Mouse (Mus musculus) embryonic facial prominence, embryonic 11.5 days (tissue): ENCODE data around the gene Cd302. TPM values are rescaled to one million over a fixed set of nuclear protein-coding genes. Genes with fewer than 3 reads are reported as not detected.

ENCODE experiments used
- ATAC-seq: fragments of 200-750 bp; cut with Nextera tagmentation; replicated peaks from 2 replicates; pipeline ENCODE4 v1.8.0; 2017; ENCODE audit warnings: low read depth; ENCODE audit not compliant: insufficient number of reproducible peaks, low FRiP score, low TSS enrichment
- DNase-seq: peaks from one replicate; pipeline ENCODE4 v3.0.0-alpha.2; 2015; ENCODE audit warnings: low spot score
- H3K27ac ChIP-seq: fragments of 300-500 bp; sonication (generic); replicated peaks from 2 replicates; pipeline ENCODE4 v1.5.1; 2014; ENCODE audit warnings: mild to moderate bottlenecking, low read depth, low read length, control low read depth
- H3K27me3 ChIP-seq: fragments of 300-500 bp; sonication (generic); 2 replicates; pipeline ENCODE4 v1.6.1; 2014; ENCODE audit warnings: mild to moderate bottlenecking, low read length, moderate library complexity, mixed read lengths; ENCODE audit not compliant: control insufficient read depth, insufficient read depth
- H3K36me3 ChIP-seq: fragments of 300-500 bp; sonication (generic); replicated peaks from 2 replicates; pipeline ENCODE4 v1.6.1; 2014; ENCODE audit warnings: low read depth, mild to moderate bottlenecking, low read length, moderate library complexity, mixed read lengths; ENCODE audit not compliant: control insufficient read depth, insufficient read depth
- H3K4me1 ChIP-seq: fragments of 300-500 bp; sonication (generic); 2 replicates; pipeline ENCODE4 v1.6.1; 2014; ENCODE audit warnings: low read length, mixed read lengths; ENCODE audit not compliant: control insufficient read depth, insufficient read depth
- H3K4me2 ChIP-seq: fragments of 300-500 bp; sonication (generic); 2 replicates; pipeline ENCODE4 v1.6.1; 2014; ENCODE audit warnings: low read depth, mild to moderate bottlenecking, control low read depth, low read length, moderate library complexity
- H3K4me3 ChIP-seq: fragments of 300-500 bp; sonication (generic); 2 replicates; pipeline ENCODE4 v1.5.1; 2014; ENCODE audit warnings: low read depth, low read length, control low read depth
- H3K9ac ChIP-seq: fragments of 300-500 bp; sonication (generic); replicated peaks from 2 replicates; pipeline ENCODE4 v1.6.1; 2014; ENCODE audit warnings: mild to moderate bottlenecking, control low read depth, low read length
- H3K9me3 ChIP-seq: fragments of 300-500 bp; sonication (generic); replicated peaks from 2 replicates; pipeline ENCODE4 v1.6.1; 2016; ENCODE audit warnings: mild to moderate bottlenecking, low read length, inconsistent platforms, mixed read lengths; ENCODE audit not compliant: control insufficient read depth
- WGBS: fragments of 180-500 bp; shearing (Covaris S2); extraction: QIAGEN DNeasy Blood & Tissue Kit; methylation state at CpG from one replicate; pipeline ENCODE4 v1.1.7; 2014; 5-methylcytosine and 5-hydroxymethylcytosine counted together
- polyA plus RNA-seq: library from polyadenylated mRNA; unstranded; fragments of >200 nt; fragmentation: Nextera tagmentation; extraction: Ambion mirVana; gene quantifications from 2 replicates; pipeline ENCODE4 v1.2.1, GENCODE M21; 2014

Cd302 gene
- polyA plus RNA-seq, 1 experiment from 2014 or later, result 23.7 TPM

DNA sequence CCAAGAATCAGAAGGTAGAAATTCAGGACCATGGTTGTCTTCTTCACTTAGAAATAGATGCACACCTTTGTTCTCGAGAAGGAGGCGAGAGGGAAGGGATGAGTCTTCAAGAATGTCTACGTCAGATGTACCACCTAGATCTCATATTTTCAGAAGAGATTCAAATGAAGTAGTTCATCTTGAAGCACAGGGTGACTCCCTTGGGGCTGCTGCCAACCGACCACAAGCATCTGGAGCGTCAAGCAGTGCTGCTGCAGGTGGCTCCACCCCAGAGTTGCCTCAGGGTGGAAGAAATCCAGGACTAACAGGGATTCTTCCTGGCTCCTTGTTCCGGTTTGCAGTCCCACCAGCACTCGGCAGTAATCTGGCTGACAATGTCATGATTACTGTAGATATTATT is 49.8 kb downstream of the Cd302 start:
- Histone ChIP-seq H3K27ac (no peak overlapping the region), H3K27me3 (no peaks in the 10 kb centered on the region), H3K4me1 (no peaks in the 10 kb centered on the region), H3K36me3 (peaks cover 12% of the 10 kb centered on the region), H3K9ac (no peak overlapping the region), H3K4me3 (no peak overlapping the region), H3K9me3 (no peaks in the 10 kb centered on the region), H3K4me2 (no peak overlapping the region)
- ATAC-seq, result no peak
- DNase-seq, result no peak
- 82% methylated on average over 7 of the region's 7 CpGs for WGBS

DNA sequence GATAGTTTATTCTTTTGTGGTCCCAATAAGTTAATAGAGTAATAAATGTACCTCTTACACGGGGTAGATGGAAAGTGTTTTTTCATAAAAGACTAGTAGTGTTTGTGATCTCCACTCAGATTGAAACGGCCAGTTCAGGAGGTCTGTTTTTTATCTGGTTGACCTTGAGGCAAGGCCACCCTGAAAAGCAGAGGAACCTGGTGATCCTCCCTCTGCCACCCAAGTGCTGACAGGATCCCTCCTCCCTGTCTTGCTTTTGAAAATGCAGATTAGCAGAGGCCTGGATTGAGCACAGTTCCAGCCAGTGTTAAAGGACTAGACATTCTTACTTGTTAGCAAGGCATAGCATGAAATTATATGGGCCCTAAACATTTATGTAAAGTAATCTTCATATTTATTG is 51.1 kb downstream of the Cd302 start:
- H3K36me3 ChIP-seq, result peaks cover 9% of the 10 kb centered on the region
- WGBS, result 77% methylated on average over 2 of the region's 2 CpGs

DNA sequence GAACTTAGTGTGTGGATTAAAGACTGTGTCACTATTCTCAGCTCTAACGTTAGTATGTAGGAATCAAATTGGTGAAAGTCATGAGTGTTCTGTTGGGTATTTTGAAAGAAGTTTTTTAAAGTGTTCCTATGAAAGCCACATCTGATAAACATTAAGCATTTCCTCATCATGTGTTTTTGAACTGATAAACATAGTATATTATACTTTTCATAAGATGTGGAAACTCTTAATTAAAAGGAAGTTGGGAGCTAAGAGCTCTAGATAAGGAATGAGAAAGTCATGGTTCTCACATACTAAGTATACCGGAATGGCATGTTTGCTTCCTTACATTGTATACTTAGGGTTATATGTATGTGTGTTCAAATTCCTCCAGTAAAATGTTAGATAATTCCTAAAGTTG is 53.9 kb downstream of the Cd302 start:
- Histone ChIP-seq H3K9ac (no peak overlapping the region), H3K27ac (no peak overlapping the region), H3K4me3 (no peak overlapping the region), H3K4me2 (no peak overlapping the region), H3K9me3 (no peaks in the 10 kb centered on the region), H3K36me3 (peaks cover 9% of the 10 kb centered on the region), H3K4me1 (no peaks in the 10 kb centered on the region), H3K27me3 (no peaks in the 10 kb centered on the region)
- no peak for ATAC-seq
- DNase-seq, result no peak
- WGBS, result 91% methylated on average over 2 of the region's 2 CpGs

More for the DNA sequence above, 51.1 kb downstream of the Cd302 start:
- H3K4me1 ChIP-seq, result no peaks in the 10 kb centered on the region
- ATAC-seq, result no peak
- H3K9me3 ChIP-seq, result no peaks in the 10 kb centered on the region
- no peak overlapping the region for H3K9ac ChIP-seq
- no peak overlapping the region for H3K4me2 ChIP-seq
- no peak overlapping the region for H3K27ac ChIP-seq
- no peak overlapping the region for H3K4me3 ChIP-seq
- DNase-seq, result no peak
- H3K27me3 ChIP-seq, result no peaks in the 10 kb centered on the region

DNA sequence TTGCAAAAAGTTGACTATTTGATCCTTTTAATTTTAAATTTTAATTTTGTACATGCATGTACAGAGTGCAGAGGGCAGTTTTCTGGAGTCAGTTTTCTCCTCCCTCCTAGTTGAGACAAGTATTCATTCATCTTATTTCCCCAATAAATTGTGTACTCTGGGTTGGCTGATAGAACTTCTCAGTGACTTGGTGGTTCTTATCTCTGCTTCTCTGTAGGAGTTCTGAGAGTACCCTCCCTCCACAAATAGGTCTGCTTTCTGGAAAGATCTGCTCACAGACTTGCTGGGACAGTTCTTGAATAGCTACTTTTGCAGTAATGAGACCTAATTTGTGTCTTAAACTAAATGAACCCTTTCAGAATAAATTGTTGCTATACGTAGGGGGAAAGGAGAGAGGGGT is 55.8 kb downstream of the Cd302 start:
- Histone ChIP-seq H3K27me3 (no peaks in the 10 kb centered on the region), H3K9ac (no peak overlapping the region), H3K4me3 (no peak overlapping the region), H3K4me2 (no peak overlapping the region), H3K4me1 (no peaks in the 10 kb centered on the region), H3K36me3 (peaks cover 2% of the 10 kb centered on the region; the same call in 1 of the 2 replicates), H3K27ac (no peak overlapping the region), H3K9me3 (no peaks in the 10 kb centered on the region)
- no peak for DNase-seq
- ATAC-seq, result no peak
- WGBS, result 70% methylated on average over 1 of the region's 1 CpGs

DNA sequence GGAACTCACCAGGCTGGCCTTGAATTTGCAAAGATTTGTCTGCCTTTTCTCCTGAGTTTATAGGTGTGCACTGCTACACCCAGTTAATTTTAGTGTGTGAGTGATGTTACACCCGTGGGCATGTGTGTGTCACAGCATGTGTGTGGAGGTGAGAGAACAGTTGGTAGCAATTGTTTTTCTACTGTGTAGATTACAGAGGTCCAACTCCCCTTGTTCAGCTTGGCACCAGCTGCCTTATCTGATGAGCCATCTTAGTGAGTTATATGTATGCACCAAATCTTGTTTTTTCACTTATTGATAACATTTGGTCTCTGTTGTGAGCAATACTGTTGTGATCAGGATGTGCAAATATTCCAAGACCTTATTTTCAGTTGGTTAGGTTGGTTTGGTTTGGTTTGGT is 60.8 kb downstream of the Cd302 start:
- no peak overlapping the region for H3K4me3 ChIP-seq
- H3K9ac ChIP-seq, result no peak overlapping the region
- H3K4me1 ChIP-seq, result no peaks in the 10 kb centered on the region
- DNase-seq (no peak), ATAC-seq (no peak)
- no peak overlapping the region for H3K27ac ChIP-seq
- H3K27me3 ChIP-seq, result no peaks in the 10 kb centered on the region
- 81% methylated on average over 1 of the region's 1 CpGs for WGBS
- no peak overlapping the region for H3K4me2 ChIP-seq
- H3K36me3 ChIP-seq, result no peaks in the 10 kb centered on the region
- H3K9me3 ChIP-seq, result no peaks in the 10 kb centered on the region

DNA sequence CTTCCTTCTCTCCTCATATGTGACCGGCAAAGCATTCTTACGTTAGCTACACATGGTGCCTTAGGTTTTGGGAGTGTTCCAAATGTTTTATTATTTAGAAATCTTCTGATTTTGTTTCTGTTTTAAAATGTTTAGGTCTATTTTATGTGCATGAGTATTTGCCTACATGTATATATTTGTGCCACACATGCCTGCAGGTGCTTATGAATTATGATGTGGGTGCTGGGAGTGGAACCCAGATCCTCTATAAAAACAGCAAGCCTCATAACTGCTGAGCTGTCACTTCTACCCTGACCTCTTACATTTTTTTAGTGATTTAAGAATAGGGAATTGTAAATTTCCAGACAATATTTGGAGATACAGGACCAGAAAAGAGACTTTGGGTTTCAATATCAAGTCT is 62.3 kb downstream of the Cd302 start:
- ATAC-seq (no peak), DNase-seq (no peak)
- no peaks in the 10 kb centered on the region for H3K4me1 ChIP-seq
- H3K4me3 ChIP-seq, result no peak overlapping the region
- no peak overlapping the region for H3K27ac ChIP-seq
- no peaks in the 10 kb centered on the region for H3K27me3 ChIP-seq
- H3K9me3 ChIP-seq, result no peaks in the 10 kb centered on the region
- no peaks in the 10 kb centered on the region for H3K36me3 ChIP-seq
- WGBS, result 97% methylated on average over 2 of the region's 2 CpGs
- H3K9ac ChIP-seq, result no peak overlapping the region
- H3K4me2 ChIP-seq, result no peak overlapping the region

DNA sequence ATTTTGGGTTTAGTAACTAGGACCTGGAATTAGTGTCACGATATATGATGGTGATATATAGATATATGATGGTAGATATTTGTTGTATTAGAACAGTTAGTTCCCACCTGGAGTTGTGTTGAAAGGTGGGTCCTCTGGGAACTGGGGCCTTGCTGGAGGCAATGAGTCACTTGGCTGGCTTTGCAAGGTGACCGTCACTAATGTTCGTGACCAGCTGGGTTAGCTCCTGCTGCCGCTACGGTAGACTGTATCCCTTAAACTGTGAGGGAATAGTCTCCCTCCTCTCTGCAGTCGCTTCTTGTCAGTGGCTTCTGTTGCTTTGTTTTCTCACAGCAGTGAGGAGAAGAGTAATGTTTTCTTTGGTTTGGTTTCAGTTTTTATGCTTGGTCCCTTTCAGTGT is 63.1 kb downstream of the Cd302 start:
- no peak for DNase-seq
- no peak overlapping the region for H3K4me2 ChIP-seq
- no peaks in the 10 kb centered on the region for H3K27me3 ChIP-seq
- 74% methylated on average over 6 of the region's 6 CpGs for WGBS
- H3K4me3 ChIP-seq, result no peak overlapping the region
- no peaks in the 10 kb centered on the region for H3K9me3 ChIP-seq
- H3K4me1 ChIP-seq, result no peaks in the 10 kb centered on the region
- H3K27ac ChIP-seq, result no peak overlapping the region
- no peak overlapping the region for H3K9ac ChIP-seq
- no peaks in the 10 kb centered on the region for H3K36me3 ChIP-seq
- ATAC-seq, result no peak

DNA sequence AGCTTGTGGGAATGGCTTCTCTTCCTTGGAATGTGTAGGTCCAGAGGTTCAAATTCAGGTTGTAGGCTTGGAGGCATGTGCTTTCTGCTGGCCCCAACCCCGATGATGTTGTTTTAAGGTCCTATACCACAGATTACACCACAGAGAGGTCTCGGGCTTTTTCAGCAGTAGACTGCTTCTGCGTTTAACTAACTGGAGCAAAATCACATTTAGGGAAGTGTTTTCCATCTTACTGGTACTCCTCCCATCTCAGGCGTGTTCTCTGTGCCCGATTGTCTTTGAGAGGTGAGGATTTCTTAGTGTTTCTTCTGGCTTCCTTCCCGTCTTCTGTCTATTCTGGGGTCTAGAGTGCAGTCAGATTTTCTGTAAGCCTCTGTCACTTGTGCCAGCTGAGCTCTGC is 66.7 kb downstream of the Cd302 start:
- no peaks in the 10 kb centered on the region for H3K36me3 ChIP-seq
- ATAC-seq, result no peak
- no peak overlapping the region for H3K4me3 ChIP-seq
- no peak overlapping the region for H3K9ac ChIP-seq
- H3K9me3 ChIP-seq, result no peaks in the 10 kb centered on the region
- no peaks in the 10 kb centered on the region for H3K4me1 ChIP-seq
- DNase-seq, result no peak
- H3K27me3 ChIP-seq, result no peaks in the 10 kb centered on the region
- 91% methylated on average over 6 of the region's 6 CpGs for WGBS
- no peak overlapping the region for H3K27ac ChIP-seq
- no peak overlapping the region for H3K4me2 ChIP-seq
